Comparison of ENCODE assay signal across 8 mouse cellular contexts in genomic region chr4:40134468-40135102, GRCm38 (mm10). TPM values are rescaled to one million over a fixed set of nuclear protein-coding genes. Genes with fewer than 3 reads are reported as not detected.
DNase-seq lines count a peak whose midpoint lies in the region; ATAC-seq and TF ChIP-seq lines count a peak whose summit lies in the region.

No protein-coding gene starts in this region.

- H3K4me1 ChIP-seq in CH12.LX (ENCODE audit: control insufficient read depth in 1 of 2, insufficient read depth in 2 of 2), result 0 out of 4 replicates have a peak, but pooled peaks cover 0 to 2% of the 10 kb centered on the region in 2 experiments
- H3K4me1 ChIP-seq in forebrain, embryonic 11.5 days (replicated peaks; ENCODE audit: control insufficient read depth, insufficient read depth, low read length), result no peaks in the 10 kb centered on the region
- H3K4me1 ChIP-seq in liver, embryonic 15.5 days (replicated peaks), result peaks cover 4% of the 10 kb centered on the region

- peak; percentile 95 for TF ChIP-seq RAD21 in CH12.LX (IDR thresholded peaks at IDR 0.05; ENCODE audit: low read depth, low read length)

- peak overlapping the region; percentile 32; the same call in 1 of the 2 replicates for H3K9ac ChIP-seq in CH12.LX (ENCODE audit: insufficient read depth, low read depth)
- H3K9ac ChIP-seq in forebrain, embryonic 11.5 days (ENCODE audit: low read length), result no peak overlapping the region
- H3K9ac ChIP-seq in liver, embryonic 15.5 days, result no peak overlapping the region

- in situ Hi-C loops in CH12.LX (cut with MboI; ENCODE audit: low pct_ligation_motif_present, low pct_unique_long_range_greater_than_20kb, low sequenced_read_pairs), result loop anchor here (25.0 kb wide), 1 partner anchor 553 kb away; no protein-coding TSS in a partner anchor

- DNase-seq in CH12.LX (ENCODE audit: extremely low read depth), result peak; percentile 78
- DNase-seq in c-Kit-negative CD71-positive TER-119-positive erythroid progenitor cells, embryonic 14.5 days (ENCODE audit: low read depth, low spot score), result peak; percentile 39
- peak; percentile 81 for DNase-seq in forebrain, embryonic 11.5 days (ENCODE audit: low spot score)
- peak; percentile 78 to 86 for DNase-seq in heart, postnatal 14 days
- DNase-seq in kidney, postnatal 36 days, result peak; percentile 86 to 94
- DNase-seq in testis, postnatal 14 days (ENCODE audit: low spot score), result peak; percentile 40

- WGBS in forebrain, embryonic 11.5 days, result 20% methylated on average over 9 of the region's 9 CpGs
- 11% methylated on average over 9 of the region's 9 CpGs for WGBS in liver, embryonic 15.5 days (ENCODE audit: insufficient replicate concordance)

- ATAC-seq in forebrain, embryonic 11.5 days (replicated peaks; ENCODE audit: low FRiP score), result peak; percentile 61; the same call in 1 of the 2 replicates
- no peak for ATAC-seq in liver, embryonic 15.5 days (ENCODE audit: insufficient read depth)
- peak; percentile 88 for ATAC-seq in neutrophil, adult 5-6 weeks (ENCODE audit: extremely low read depth, insufficient number of reproducible peaks, low FRiP score, poor library complexity, severe bottlenecking)

- no peak overlapping the region for H3K27ac ChIP-seq in CH12.LX (ENCODE audit: insufficient read depth, low read depth)
- H3K27ac ChIP-seq in forebrain, embryonic 11.5 days (ENCODE audit: low read depth, low read length), result no peak overlapping the region
- no peak overlapping the region for H3K27ac ChIP-seq in liver, embryonic 15.5 days (replicated peaks)

- no peak overlapping the region for H3K4me3 ChIP-seq in CH12.LX (replicated peaks in 1 of 3; ENCODE audit: low read depth in 2 of 3, low read length in 2 of 3, poor library complexity in 1 of 3)
- no peak overlapping the region for H3K4me3 ChIP-seq in forebrain, embryonic 11.5 days (ENCODE audit: low read depth, low read length)
- no peak overlapping the region for H3K4me3 ChIP-seq in liver, embryonic 15.5 days (replicated peaks)

- intact Hi-C loops in heart, postnatal 14 days (cut with DNase I), result loop anchor here (2.0 to 5.0 kb wide), 2 partner anchors 150 to 543 kb away; no protein-coding TSS in a partner anchor

- peak overlapping the region; percentile 88 for H3K4me2 ChIP-seq in CH12.LX (ENCODE audit: insufficient read depth, low read depth, poor library complexity, severe bottlenecking)
- H3K4me2 ChIP-seq in forebrain, embryonic 11.5 days (ENCODE audit: low read depth, low read length, severe bottlenecking), result no peak overlapping the region
- peak overlapping the region; percentile 27; the same call in 1 of the 2 replicates for H3K4me2 ChIP-seq in liver, embryonic 15.5 days

- dilution Hi-C loops in CH12.LX (cut with MboI; ENCODE audit: extremely low pct_ligation_motif_present, extremely low pct_unique_long_range_greater_than_20kb, low sequenced_read_pairs), result no loop called here

- no peak for TF ChIP-seq EP300 in CH12.LX (IDR thresholded peaks at IDR 0.05; ENCODE audit: low read length)

- no peaks in the 10 kb centered on the region for H3K9me3 ChIP-seq in CH12.LX (replicated peaks; ENCODE audit: low read length)
- H3K9me3 ChIP-seq in forebrain, embryonic 11.5 days (ENCODE audit: control insufficient read depth, low read length), result no peaks in the 10 kb centered on the region
- no peaks in the 10 kb centered on the region for H3K9me3 ChIP-seq in liver, embryonic 15.5 days (replicated peaks)

- no peaks in the 10 kb centered on the region for H3K36me3 ChIP-seq in CH12.LX (replicated peaks in 1 of 2; ENCODE audit: control insufficient read depth in 1 of 2, insufficient read depth in 1 of 2, low read length in 1 of 2)
- no peaks in the 10 kb centered on the region for H3K36me3 ChIP-seq in forebrain, embryonic 11.5 days (ENCODE audit: control insufficient read depth, insufficient read depth, low read length)
- H3K36me3 ChIP-seq in liver, embryonic 15.5 days (replicated peaks), result no peaks in the 10 kb centered on the region

- no peak for TF ChIP-seq POLR2A in CH12.LX (IDR thresholded peaks at IDR 0.05; ENCODE audit: low read depth, low read length)

- peak; percentile 43 to 94 for TF ChIP-seq CTCF in CH12.LX (conservative IDR thresholded peaks at IDR 0.05 in 1 of 2, IDR thresholded peaks at IDR 0.05 in 1 of 2; ENCODE audit: low read depth in 2 of 2, low read length in 2 of 2)

- H3K79me2 ChIP-seq in CH12.LX (replicated peaks; ENCODE audit: control insufficient read depth, extremely low read depth, insufficient read depth, poor library complexity, severe bottlenecking), result no peaks in the 10 kb centered on the region

- H3K27me3 ChIP-seq in CH12.LX (replicated peaks), result no peaks in the 10 kb centered on the region
- no peaks in the 10 kb centered on the region for H3K27me3 ChIP-seq in forebrain, embryonic 11.5 days (ENCODE audit: control insufficient read depth, insufficient read depth, low read length)
- H3K27me3 ChIP-seq in liver, embryonic 15.5 days, result no peaks in the 10 kb centered on the region

TF ChIP-seq in CH12.LX, 34 proteins besides CTCF, POLR2A, EP300 and RAD21:
- no peak for TF ChIP-seq MAFK (IDR thresholded peaks at IDR 0.05; ENCODE audit: insufficient replicate concordance, low read length)
- no peak for TF ChIP-seq CHD1 (IDR thresholded peaks at IDR 0.05; ENCODE audit: low read depth, low read length)
- no peak for TF ChIP-seq PAX5 (IDR thresholded peaks at IDR 0.05; ENCODE audit: low read length)
- no peak for TF ChIP-seq BHLHE40 (IDR thresholded peaks at IDR 0.05; ENCODE audit: low read depth, low read length)
- TF ChIP-seq JUN (IDR thresholded peaks at IDR 0.05; ENCODE audit: insufficient read depth, low read depth, low read length), result no peak
- no peak for TF ChIP-seq HCFC1 (IDR thresholded peaks at IDR 0.05; ENCODE audit: low read depth, low read length)
- no peak for TF ChIP-seq RCOR1 (conservative IDR thresholded peaks at IDR 0.05; ENCODE audit: low read depth, low read length)
- no peak for TF ChIP-seq GABPA (IDR thresholded peaks at IDR 0.05; ENCODE audit: insufficient replicate concordance, low read depth, low read length)
- TF ChIP-seq MEF2A (IDR thresholded peaks at IDR 0.05; ENCODE audit: borderline replicate concordance, low read depth, low read length), result no peak
- TF ChIP-seq MAZ (IDR thresholded peaks at IDR 0.05; ENCODE audit: low read depth, low read length), result no peak
- TF ChIP-seq UBTF (IDR thresholded peaks at IDR 0.05; ENCODE audit: low read depth, low read length), result no peak
- TF ChIP-seq JUND (conservative IDR thresholded peaks at IDR 0.05; ENCODE audit: low read depth, low read length), result no peak
- no peak for TF ChIP-seq TBP (conservative IDR thresholded peaks at IDR 0.05; ENCODE audit: low read depth, low read length)
- no peak for TF ChIP-seq E2F4 (IDR thresholded peaks at IDR 0.05; ENCODE audit: insufficient replicate concordance, low read depth, low read length)
- TF ChIP-seq KAT2A (IDR thresholded peaks at IDR 0.05; ENCODE audit: insufficient replicate concordance, low read length), result no peak
- no peak for TF ChIP-seq POLR2AphosphoS2 (IDR thresholded peaks at IDR 0.05; ENCODE audit: low read depth, low read length)
- no peak for TF ChIP-seq ZNF384 (IDR thresholded peaks at IDR 0.05; ENCODE audit: low read depth, low read length)
- peak; percentile 87 for TF ChIP-seq SMC3 (IDR thresholded peaks at IDR 0.05; ENCODE audit: low read depth, low read length)
- no peak for TF ChIP-seq ZKSCAN1 (IDR thresholded peaks at IDR 0.05; ENCODE audit: borderline replicate concordance, low read depth, low read length)
- TF ChIP-seq USF1 (IDR thresholded peaks at IDR 0.05; ENCODE audit: low read depth, low read length), result no peak
- TF ChIP-seq IRF4 (IDR thresholded peaks at IDR 0.05; ENCODE audit: low read depth, low read length), result 0 out of 2 replicates have a peak, but pooled peaks have one; percentile 54
- TF ChIP-seq ELF1 (IDR thresholded peaks at IDR 0.05; ENCODE audit: low read depth, low read length), result 0 out of 2 replicates have a peak, but pooled peaks have one; percentile 15
- no peak for TF ChIP-seq MXI1 (IDR thresholded peaks at IDR 0.05; ENCODE audit: low read depth, low read length)
- no peak for TF ChIP-seq MYC (IDR thresholded peaks at IDR 0.05; ENCODE audit: low read depth, low read length)
- 0 out of 2 replicates have a peak, but pooled peaks have one; percentile 33 for TF ChIP-seq ZC3H11A (IDR thresholded peaks at IDR 0.05; ENCODE audit: low read depth, low read length)
- no peak for TF ChIP-seq NELFE (IDR thresholded peaks at IDR 0.05; ENCODE audit: low read depth, low read length)
- TF ChIP-seq SIN3A (IDR thresholded peaks at IDR 0.05; ENCODE audit: low read length), result no peak
- no peak for TF ChIP-seq NRF1 (IDR thresholded peaks at IDR 0.05; ENCODE audit: low read depth, low read length)
- TF ChIP-seq CHD2 (IDR thresholded peaks at IDR 0.05; ENCODE audit: low read length), result no peak
- no peak for TF ChIP-seq ETS1 (conservative IDR thresholded peaks at IDR 0.05; ENCODE audit: low read depth, low read length)
- no peak for TF ChIP-seq ZMIZ1 (IDR thresholded peaks at IDR 0.05; ENCODE audit: low read depth, low read length)
- no peak for TF ChIP-seq USF2 (conservative IDR thresholded peaks at IDR 0.05; ENCODE audit: low read depth, low read length)
TF ChIP-seq in CH12.LX: peak in this region for 4.

RNA-seq across cellular contexts. Expression of gene Aco1, which starts 8.3 kb away (rescaled TPM):
- total RNA-seq in CH12.LX (2012; rRNA removed) (23.2 and 25.0 TPM in 2 replicates), CH12.LX (2014; rRNA removed) (25.2 and 27.1 TPM in 2 replicates)
- polyA plus RNA-seq in CH12.LX (2012; ENCODE audit: insufficient read length, low read depth), result 22.3 and 24.8 TPM in 2 replicates
- 63.8 and 66.8 TPM in 2 replicates for polyA plus RNA-seq in forebrain, embryonic 11.5 days (2014; fragmentation: Nextera tagmentation; extraction: Ambion mirVana)
- 10 to 100 TPM; 35.7 to 37.1 TPM for total RNA-seq in heart, postnatal 14 days (2021)
- polyA plus RNA-seq in liver, embryonic 15.5 days (2015; fragmentation: Nextera tagmentation; extraction: Ambion mirVana), result 34.1 and 43.6 TPM in 2 replicates
- 8.3 and 12.9 TPM in 2 replicates for total RNA-seq in neutrophil, adult 5-6 weeks (2017)

Comparison
In these comparisons a context has a peak if more than half of its experiments do, and no peak if none do; other contexts are left out.
1. DNase-seq: peak in every context shown above with its lines; median percentile 90 in kidney, postnatal 36 days; 82 in heart, postnatal 14 days; 81 in forebrain, embryonic 11.5 days; 78 in CH12.LX; 40 in testis, postnatal 14 days; 39 in c-Kit-negative CD71-positive TER-119-positive erythroid progenitor cells, embryonic 14.5 days.